In the genomic region with DNA sequence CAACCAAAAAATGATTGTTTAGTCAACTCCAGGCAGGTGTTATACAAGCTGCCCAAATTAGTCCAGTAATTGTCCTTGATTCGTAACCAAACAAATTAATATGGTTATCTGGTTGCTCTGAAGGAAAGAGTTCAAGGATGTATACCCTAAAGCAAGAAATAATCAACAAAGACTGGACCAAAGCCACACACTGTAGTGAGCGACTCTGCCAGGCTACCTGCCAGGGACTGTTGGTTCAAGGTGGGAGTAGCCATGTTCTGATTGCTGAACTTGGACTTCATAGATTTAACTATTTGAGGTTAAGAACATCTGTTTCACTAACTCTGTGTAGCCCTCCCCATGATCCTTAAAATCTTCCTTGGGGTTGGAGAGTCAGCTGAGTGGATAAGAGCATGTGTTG, we compare ENCODE assay signal across 29 mouse cellular contexts. TPM values are rescaled to one million over a fixed set of nuclear protein-coding genes. Genes with fewer than 3 reads are reported as not detected.
A peak's percentile ranks its signal among the peaks of the same experiment; 100 is the strongest.
DNase-seq lines count a peak whose midpoint lies in the region; TF ChIP-seq lines count a peak whose summit lies in the region.
"Had no signal": no experiment of that assay in that cellular context is flagged by ENCODE, and none has a peak within 500 bp of the region (broad histone marks: within the 10 kb centered on the region; RNA-seq: fewer than 3 reads in every experiment).

No protein-coding gene starts in this region.

- TF ChIP-seq POLR2A in testis, adult 2 months (IDR thresholded peaks at IDR 0.05; ENCODE audit: control insufficient read depth, low read depth, low read length): no peak

- DNase-seq in adrenal gland, adult 2 months: peak; percentile 34
- DNase-seq in adrenal gland, postnatal 25 days: no peak
- no peak for DNase-seq in layer of hippocampus, adult 2 months (ENCODE audit: low spot score in 2 of 2)
- no peak for DNase-seq in layer of hippocampus, adult 9-11 months
- DNase-seq in testis, postnatal 14 days (ENCODE audit: low spot score): peak; percentile 52
- no peak for DNase-seq in natural killer cell, adult 2 months (ENCODE audit: low spot score in 2 of 2)
- DNase-seq: B cell, adult 2 months; cerebellum, adult 11 months; cerebellum, adult 18-20 months; cerebellum, adult 8-10 months; cerebellum, adult 9-11 months; cerebellum, postnatal 14 days; cerebellum, postnatal 36 days; embryo, embryonic 11 days had no signal

- TF ChIP-seq CTCF in layer of hippocampus, adult 2 months (conservative IDR thresholded peaks at IDR 0.05): no peak
- TF ChIP-seq CTCF in testis, adult 2 months (IDR thresholded peaks at IDR 0.05; ENCODE audit: control insufficient read depth, insufficient read depth, insufficient replicate concordance, low read depth, low read length): no peak

- H3K4me3 ChIP-seq in layer of hippocampus, adult 2 months: no peak overlapping the region
- no peak overlapping the region for H3K4me3 ChIP-seq in testis, adult 2 months (ENCODE audit: control insufficient read depth, low read depth, low read length)
- H3K4me3 ChIP-seq: embryonic facial prominence, embryonic 13.5 days; embryonic facial prominence, embryonic 15.5 days; erythroblast, embryonic 14.5 days; forebrain, embryonic 10.5 days; forebrain, embryonic 12.5 days had no signal

- H3K27me3 ChIP-seq in testis, adult 2 months (ENCODE audit: control insufficient read depth, insufficient read depth, low read length): no peaks in the 10 kb centered on the region
- H3K27me3 ChIP-seq: embryonic facial prominence, embryonic 13.5 days; embryonic facial prominence, embryonic 15.5 days; forebrain, embryonic 12.5 days had no signal

- no peaks in the 10 kb centered on the region for H3K36me3 ChIP-seq in testis, adult 2 months (ENCODE audit: control insufficient read depth, insufficient read depth, low read length)
- H3K36me3 ChIP-seq: embryonic facial prominence, embryonic 13.5 days; embryonic facial prominence, embryonic 15.5 days; forebrain, embryonic 10.5 days; forebrain, embryonic 12.5 days; G1E had no signal

- peak overlapping the region; percentile 49; the same call in 1 of the 2 replicates for H3K27ac ChIP-seq in layer of hippocampus, adult 2 months
- peak overlapping the region; percentile 17; the same call in 1 of the 2 replicates for H3K27ac ChIP-seq in testis, adult 2 months (ENCODE audit: control insufficient read depth, insufficient read depth, low read depth, low read length)
- H3K27ac ChIP-seq: embryonic facial prominence, embryonic 13.5 days; embryonic facial prominence, embryonic 15.5 days; forebrain, embryonic 10.5 days; forebrain, embryonic 12.5 days had no signal

- no peaks in the 10 kb centered on the region for H3K4me1 ChIP-seq in testis, adult 2 months (ENCODE audit: control insufficient read depth, insufficient read depth, low read length)
- H3K4me1 ChIP-seq: embryonic facial prominence, embryonic 13.5 days; embryonic facial prominence, embryonic 15.5 days; forebrain, embryonic 10.5 days; forebrain, embryonic 12.5 days had no signal

RNA-seq across cellular contexts. Expression of gene Nat8f2, which starts 5.8 kb away (rescaled TPM):
- total RNA-seq in adrenal gland, adult 2 months (2021): 1 to 10 TPM; 2.0 to 3.7 TPM
- polyA plus RNA-seq in adrenal gland, adult 2 months (2012; rRNA removed): 0.12 and 0.15 TPM in 2 replicates
- total RNA-seq in adrenal gland, postnatal 25 days (2021): 3.0 and 3.7 TPM in 2 replicates
- total RNA-seq in layer of hippocampus, adult 2 months (2021): 1 to 10 TPM; 2.6 to 3.0 TPM
- polyA plus RNA-seq in testis, adult 2 months (2012; rRNA removed): 0.22 and 0.23 TPM in 2 replicates
- total RNA-seq: CH12.LX; common myeloid progenitor, adult 5-6 weeks had no signal
- polyA plus RNA-seq: activated CD4-positive, CD25-positive, alpha-beta regulatory T cell, adult 4 months; CD4-positive, CD25-positive, alpha-beta regulatory T cell, adult 4 months; embryonic facial prominence, embryonic 11.5 days; embryonic facial prominence, embryonic 13.5 days; erythroblast, embryonic 14.5 days; forebrain, embryonic 10.5 days; forebrain, embryonic 12.5 days; forebrain, embryonic 14.5 days; forebrain, embryonic 16.5 days; G1E had no signal

RNA-seq across cellular contexts. Expression of gene Nat8, which starts 31.3 kb away (rescaled TPM):
- total RNA-seq in adrenal gland, adult 2 months (2021): 1 to 10 TPM; 1.8 to 8.2 TPM
- polyA plus RNA-seq in adrenal gland, adult 2 months (2012; rRNA removed): 2.3 and 3.3 TPM in 2 replicates
- total RNA-seq in adrenal gland, postnatal 25 days (2021): 2.0 and 4.5 TPM in 2 replicates
- 1 to 10 TPM; 4.6 TPM for total RNA-seq in layer of hippocampus, adult 2 months (2021)
- 10.4 and 10.7 TPM in 2 replicates for polyA plus RNA-seq in testis, adult 2 months (2012; rRNA removed)
- total RNA-seq: CH12.LX; common myeloid progenitor, adult 5-6 weeks; G1E had no signal
- polyA plus RNA-seq: activated CD4-positive, CD25-positive, alpha-beta regulatory T cell, adult 4 months; CD4-positive, CD25-positive, alpha-beta regulatory T cell, adult 4 months; embryonic facial prominence, embryonic 11.5 days; embryonic facial prominence, embryonic 13.5 days; embryonic facial prominence, embryonic 15.5 days; erythroblast, embryonic 14.5 days; forebrain, embryonic 10.5 days; forebrain, embryonic 12.5 days; forebrain, embryonic 14.5 days; forebrain, embryonic 16.5 days; G1E had no signal

RNA-seq across cellular contexts. Expression of gene Nat8f4, which starts 41.5 kb away (rescaled TPM):
- total RNA-seq in adrenal gland, adult 2 months (2021): 10 to 100 TPM in 1 of 2 experiments, 1 to 10 TPM in 1; 8.4 to 15.5 TPM
- polyA plus RNA-seq in adrenal gland, adult 2 months (2012; rRNA removed): 6.8 and 8.5 TPM in 2 replicates
- total RNA-seq in adrenal gland, postnatal 25 days (2021): 13.8 and 22.7 TPM in 2 replicates
- total RNA-seq in layer of hippocampus, adult 2 months (2021): 1 to 10 TPM; 7.7 to 7.9 TPM
- polyA plus RNA-seq in testis, adult 2 months (2012; rRNA removed): 27.6 and 45.1 TPM in 2 replicates
- polyA plus RNA-seq: erythroblast, embryonic 14.5 days had no signal

RNA-seq across cellular contexts. Expression of gene Nat8f5, which starts 42.4 kb away (rescaled TPM):
- total RNA-seq in adrenal gland, adult 2 months (2021): 1 to 10 TPM; 5.7 to 9.7 TPM
- polyA plus RNA-seq in adrenal gland, adult 2 months (2012; rRNA removed): 1.1 and 2.3 TPM in 2 replicates
- 2.6 and 6.1 TPM in 2 replicates for total RNA-seq in adrenal gland, postnatal 25 days (2021)
- 1 to 10 TPM; 5.6 to 6.8 TPM for total RNA-seq in layer of hippocampus, adult 2 months (2021)
- 1.3 and 2.9 TPM in 2 replicates for polyA plus RNA-seq in testis, adult 2 months (2012; rRNA removed)
- total RNA-seq: CH12.LX; common myeloid progenitor, adult 5-6 weeks; G1E had no signal
- polyA plus RNA-seq: activated CD4-positive, CD25-positive, alpha-beta regulatory T cell, adult 4 months; CD4-positive, CD25-positive, alpha-beta regulatory T cell, adult 4 months; embryonic facial prominence, embryonic 11.5 days; embryonic facial prominence, embryonic 13.5 days; embryonic facial prominence, embryonic 15.5 days; erythroblast, embryonic 14.5 days; forebrain, embryonic 10.5 days; forebrain, embryonic 12.5 days; forebrain, embryonic 14.5 days; forebrain, embryonic 16.5 days; G1E; Patski had no signal

RNA-seq across cellular contexts. Expression of gene Nat8f6, which starts 42.4 kb away (rescaled TPM):
- total RNA-seq in adrenal gland, adult 2 months (2021): 1 to 10 TPM in 1 of 2 experiments, under 1 TPM in 1; 0.81 to 2.8 TPM
- polyA plus RNA-seq in adrenal gland, adult 2 months (2012; rRNA removed): 0.87 and 1.4 TPM in 2 replicates
- 1.8 and 3.2 TPM in 2 replicates for total RNA-seq in adrenal gland, postnatal 25 days (2021)
- 1 to 10 TPM in 1 of 2 experiments, under 1 TPM in 1; 0.88 to 1.7 TPM for total RNA-seq in layer of hippocampus, adult 2 months (2021)
- 0.23 and 0.41 TPM in 2 replicates for polyA plus RNA-seq in testis, adult 2 months (2012; rRNA removed)
- total RNA-seq: CH12.LX; common myeloid progenitor, adult 5-6 weeks; G1E had no signal
- polyA plus RNA-seq: activated CD4-positive, CD25-positive, alpha-beta regulatory T cell, adult 4 months; CD4-positive, CD25-positive, alpha-beta regulatory T cell, adult 4 months; embryonic facial prominence, embryonic 11.5 days; embryonic facial prominence, embryonic 13.5 days; embryonic facial prominence, embryonic 15.5 days; erythroblast, embryonic 14.5 days; forebrain, embryonic 10.5 days; forebrain, embryonic 12.5 days; forebrain, embryonic 14.5 days; forebrain, embryonic 16.5 days; G1E had no signal

Comparison
In these comparisons a context has a peak if more than half of its experiments do, and no peak if none do; other contexts are left out.
1. DNase-seq: peak in adrenal gland, adult 2 months (single experiment) and testis, postnatal 14 days (single experiment); none in adrenal gland, postnatal 25 days (single experiment), layer of hippocampus, adult 2 months (0 of 2), layer of hippocampus, adult 9-11 months (single experiment) and natural killer cell, adult 2 months (0 of 2).